Mouse (Mus musculus): ENCODE data around the gene Fry. TPM values are rescaled to one million over a fixed set of nuclear protein-coding genes. Genes with fewer than 3 reads are reported as not detected.

The Fry gene
- total and polyA plus RNA-seq, 3 experiments: 1.9 to 2.3 TPM; not detected in 1

- Histone ChIP-seq H3K36me3 (ENCODE audit: control insufficient read depth in 1 of 2, insufficient read depth in 2 of 2, low read length in 2 of 2) (no peaks in the 10 kb centered on the region), H3K79me2 (ENCODE audit: control insufficient read depth, insufficient read depth, low read length, poor library complexity) (no peaks in the 10 kb centered on the region), H3K27me3 (ENCODE audit: control insufficient read depth in 1 of 2, insufficient read depth in 2 of 2, low read length in 2 of 2) (no peaks in the 10 kb centered on the region), H3K4me3 (ENCODE audit: control insufficient read depth in 1 of 2, insufficient read depth in 1 of 2, low read depth in 2 of 2, low read length in 2 of 2) (no peak overlapping the region), H3K9ac (ENCODE audit: control insufficient read depth, low read depth, low read length, poor library complexity, severe bottlenecking) (no peak overlapping the region), H3K4me1 (ENCODE audit: control insufficient read depth in 1 of 2, insufficient read depth in 2 of 2, low read length in 2 of 2) (no peaks in the 10 kb centered on the region), H3K27ac (ENCODE audit: control insufficient read depth, low read depth, low read length) (no peak overlapping the region), H3K9me3 (replicated peaks; ENCODE audit: insufficient read depth, low read length) (no peaks in the 10 kb centered on the region)
- TF ChIP-seq NRF1 (IDR thresholded peaks at IDR 0.05; ENCODE audit: insufficient read depth, low read depth, low read length, poor library complexity, severe bottlenecking) (no peak), USF1 (IDR thresholded peaks at IDR 0.05; ENCODE audit: low read depth, low read length) (no peak), TCF12 (IDR thresholded peaks at IDR 0.05; ENCODE audit: low read depth, low read length) (no peak), MYC (IDR thresholded peaks at IDR 0.05; ENCODE audit: low read depth, low read length) (no peak), MAFK (IDR thresholded peaks at IDR 0.05; ENCODE audit: borderline replicate concordance, low read depth, low read length) (no peak), JUND (IDR thresholded peaks at IDR 0.05; ENCODE audit: low read depth, low read length) (no peak), USF2 (IDR thresholded peaks at IDR 0.05; ENCODE audit: borderline replicate concordance in 1 of 2, insufficient read depth in 1 of 2, low read depth in 1 of 2, low read length in 2 of 2) (no peak), SMC3 (IDR thresholded peaks at IDR 0.05; ENCODE audit: low read depth, low read length) (no peak), SIN3A (IDR thresholded peaks at IDR 0.05; ENCODE audit: low read length) (no peak), BHLHE40 (IDR thresholded peaks at IDR 0.05; ENCODE audit: borderline replicate concordance, low read depth, low read length) (no peak), CHD1 (IDR thresholded peaks at IDR 0.05; ENCODE audit: low read depth, low read length) (no peak), E2F4 (IDR thresholded peaks at IDR 0.05; ENCODE audit: borderline replicate concordance, low read depth, low read length) (no peak), MYB (IDR thresholded peaks at IDR 0.05; ENCODE audit: low read depth, low read length) (no peak), POLR2A (IDR thresholded peaks at IDR 0.05; ENCODE audit: control insufficient read depth in 1 of 2, insufficient read depth in 1 of 2, low read depth in 1 of 2, low read length in 2 of 2, poor library complexity in 1 of 2) (no peak), ZKSCAN1 (IDR thresholded peaks at IDR 0.05; ENCODE audit: low read depth, low read length) (no peak)
- DNase-seq (ENCODE audit: low read depth, low spot score): no peak
Observed at GRCm38 (mm10) chr5:150265005-150265404, 146.6 kb downstream of the Fry start.

GRCm38 (mm10) chr5:150265953-150266352 is 147.5 kb downstream of the Fry start:
- H3K79me2 ChIP-seq (ENCODE audit: control insufficient read depth, insufficient read depth, low read length, poor library complexity): no peaks in the 10 kb centered on the region
- TF ChIP-seq ZMIZ1 (IDR thresholded peaks at IDR 0.05; ENCODE audit: low read depth, low read length) (no peak), POLR2AphosphoS2 (IDR thresholded peaks at IDR 0.05; ENCODE audit: low read length) (no peak), HCFC1 (IDR thresholded peaks at IDR 0.05; ENCODE audit: low read depth, low read length) (no peak), BHLHE40 (IDR thresholded peaks at IDR 0.05; ENCODE audit: borderline replicate concordance, low read depth, low read length) (no peak), MEF2A (IDR thresholded peaks at IDR 0.05; ENCODE audit: extremely low read depth, insufficient replicate concordance, low read depth, low read length, poor library complexity, severe bottlenecking) (no peak), EP300 (IDR thresholded peaks at IDR 0.05; ENCODE audit: low read depth in 1 of 2, low read length in 2 of 2) (no peak)
- H3K9ac ChIP-seq (ENCODE audit: control insufficient read depth, low read depth, low read length, poor library complexity, severe bottlenecking): no peak overlapping the region
- H3K4me3 ChIP-seq (ENCODE audit: control insufficient read depth in 1 of 2, insufficient read depth in 1 of 2, low read depth in 2 of 2, low read length in 2 of 2): no peak overlapping the region
- no peak for DNase-seq (ENCODE audit: low read depth, low spot score)
- H3K4me1 ChIP-seq (ENCODE audit: control insufficient read depth in 1 of 2, insufficient read depth in 2 of 2, low read length in 2 of 2): no peaks in the 10 kb centered on the region
- H3K27me3 ChIP-seq (ENCODE audit: control insufficient read depth in 1 of 2, insufficient read depth in 2 of 2, low read length in 2 of 2): no peaks in the 10 kb centered on the region
- H3K9me3 ChIP-seq (replicated peaks; ENCODE audit: insufficient read depth, low read length): no peaks in the 10 kb centered on the region
- no peak overlapping the region for H3K27ac ChIP-seq (ENCODE audit: control insufficient read depth, low read depth, low read length)
- H3K36me3 ChIP-seq (ENCODE audit: control insufficient read depth in 1 of 2, insufficient read depth in 2 of 2, low read length in 2 of 2): no peaks in the 10 kb centered on the region
